Mouse (Mus musculus) layer of hippocampus, postnatal 14 days (tissue): ENCODE results near the gene Rusc1. TPM values are rescaled to one million over a fixed set of nuclear protein-coding genes. Genes with fewer than 3 reads are reported as not detected.

Experiments used
- DNase-seq, 2 experiments: peaks; one replicate each; pipeline ENCODE4 v3.0.0; 2021 to 2022; ENCODE audit warnings: low spot score in 2 of 2, mixed read lengths in 1 of 2
- long read RNA-seq, 2 experiments: library from polyadenylated mRNA; stranded (forward); transcript quantifications; one replicate each; pipeline ENCODE4 v2.0.0; 2021
- total RNA-seq, 2 experiments: library from RNA; stranded (reverse); gene quantifications; 2 replicates each; pipeline ENCODE4 v1.2.3; 2021

The Rusc1 gene
- 100 to 1,000 TPM; 150 to 157 TPM for total RNA-seq
- long read RNA-seq, experiment 1, transcript Rusc1-201 (10 exons, 3,316 nt), result major isoform, 73 of 143 reads
- long read RNA-seq, experiment 1, partial matches to known transcripts, result 61 of 143 reads
- long read RNA-seq, experiment 1, other reads (novel, unspliced or antisense), result 5 of 143 reads
- long read RNA-seq, experiment 2, transcript Rusc1-202 (11 exons, 3,706 nt), result minor isoform, 5 of 164 reads
- long read RNA-seq, experiment 2, transcript Rusc1-201 (10 exons, 3,316 nt), result major isoform, 76 of 164 reads
- long read RNA-seq, experiment 2, partial matches to known transcripts, result 72 of 164 reads
- long read RNA-seq, experiment 2, other reads (novel, unspliced or antisense), result 10 of 164 reads

DNA sequence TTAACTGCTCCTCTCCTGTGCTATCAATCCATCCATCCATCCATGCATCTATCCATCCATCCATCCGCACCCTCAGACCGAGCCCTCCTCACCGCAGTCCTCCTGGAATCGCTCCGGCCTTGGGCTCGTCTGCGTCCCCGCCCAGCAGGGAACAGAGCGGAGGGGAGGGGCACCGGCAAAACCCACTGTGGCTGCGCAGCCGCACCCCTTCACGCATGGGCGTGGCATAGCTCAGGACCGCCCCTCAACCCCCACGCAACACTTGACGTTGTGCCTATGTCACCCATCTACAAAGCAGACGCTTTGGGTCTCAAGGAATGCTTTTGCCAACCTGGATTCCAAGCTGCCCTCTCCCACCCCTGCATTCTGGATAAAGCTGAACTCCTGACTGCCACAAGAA, at the start of gene Rusc1:
Rusc1 (minus strand) TSS at position 137 of the 400 bp plus-strand sequence.
- peak; percentile 91 to 94 for DNase-seq

DNA sequence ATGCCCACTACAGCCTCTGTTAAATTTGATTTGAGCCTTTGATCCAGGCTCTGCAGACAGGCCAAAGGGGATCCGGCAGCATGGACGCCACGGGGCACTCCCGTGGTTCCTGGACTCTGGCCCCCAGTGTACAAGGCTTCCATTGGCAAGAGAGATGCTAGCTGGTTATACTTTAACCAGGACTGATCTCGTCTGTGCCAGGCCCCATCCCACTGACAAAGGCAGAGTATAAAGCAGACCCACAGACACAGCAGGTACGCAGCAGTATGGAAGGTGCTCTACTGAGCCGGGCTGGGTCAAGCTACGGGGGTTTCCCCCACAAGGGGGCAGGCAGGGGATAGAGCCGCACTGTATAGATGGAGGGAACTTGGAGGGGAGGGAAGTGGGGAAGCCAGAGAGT, 43.3 kb upstream of the Rusc1 start:
- no peak for DNase-seq

DNA sequence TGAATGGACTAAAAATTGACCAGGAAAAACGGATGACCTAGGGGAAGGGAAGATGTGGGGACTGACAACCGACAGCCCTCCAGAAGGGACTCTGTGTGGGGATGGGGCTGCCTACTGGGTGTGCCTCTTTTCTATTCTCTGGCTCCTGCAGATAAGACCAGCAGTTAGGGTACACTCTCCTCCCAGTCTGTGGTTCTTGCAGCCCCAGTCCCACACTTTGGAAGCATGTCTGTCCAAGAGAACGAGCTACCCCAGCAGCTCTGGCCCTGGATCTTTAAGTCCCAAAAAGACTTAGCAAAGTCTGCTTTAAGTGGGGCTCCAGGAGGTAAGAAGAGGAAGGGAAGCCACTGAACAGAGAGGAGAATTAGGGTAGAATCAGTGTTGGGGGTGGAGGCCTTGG, 42.8 kb upstream of the Rusc1 start, which contains the start of gene Pklr:
Pklr (plus strand) TSS at position 185 of the 400 bp plus-strand sequence.
- DNase-seq, result no peak

DNA sequence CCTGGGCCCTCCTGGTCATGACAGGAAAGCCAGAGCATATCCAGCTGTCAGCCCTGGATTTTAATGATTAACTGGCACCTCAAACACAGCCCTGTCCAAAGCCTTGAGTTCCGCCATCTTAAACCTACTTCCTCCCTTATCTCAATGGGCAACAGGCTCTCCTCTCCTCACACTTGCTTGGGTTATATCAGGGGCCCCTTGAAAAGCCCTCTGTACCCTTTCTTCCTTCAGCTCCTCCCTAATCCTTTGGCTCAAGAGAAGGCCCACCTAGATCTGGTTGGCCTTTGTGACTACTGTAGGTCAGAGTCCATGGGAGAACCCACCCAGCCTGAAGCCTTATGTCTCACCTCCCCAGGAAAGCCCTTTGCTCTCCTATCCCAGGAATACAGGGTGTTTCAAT, 40.6 kb upstream of the Rusc1 start:
- DNase-seq, result no peak

DNA sequence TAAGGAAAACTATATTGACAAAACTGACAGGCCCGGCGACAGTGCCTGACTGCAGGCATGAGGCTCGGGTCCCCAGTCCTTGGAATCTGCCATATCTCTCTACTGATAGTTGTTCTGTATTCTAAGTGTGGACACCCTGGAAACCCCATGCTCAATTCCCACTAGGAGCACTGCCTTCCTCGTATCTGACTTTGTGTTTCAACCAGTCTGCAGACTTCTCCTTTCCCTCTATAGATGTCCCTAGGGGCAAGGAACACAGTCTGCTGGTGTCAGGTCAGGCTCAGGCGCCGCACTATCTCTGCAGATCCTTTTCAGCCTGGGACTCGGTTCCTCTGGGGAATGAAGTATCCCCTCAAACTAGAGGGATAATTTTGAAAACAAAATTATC, 39.9 kb upstream of the Rusc1 start:
- no peak for DNase-seq

DNA sequence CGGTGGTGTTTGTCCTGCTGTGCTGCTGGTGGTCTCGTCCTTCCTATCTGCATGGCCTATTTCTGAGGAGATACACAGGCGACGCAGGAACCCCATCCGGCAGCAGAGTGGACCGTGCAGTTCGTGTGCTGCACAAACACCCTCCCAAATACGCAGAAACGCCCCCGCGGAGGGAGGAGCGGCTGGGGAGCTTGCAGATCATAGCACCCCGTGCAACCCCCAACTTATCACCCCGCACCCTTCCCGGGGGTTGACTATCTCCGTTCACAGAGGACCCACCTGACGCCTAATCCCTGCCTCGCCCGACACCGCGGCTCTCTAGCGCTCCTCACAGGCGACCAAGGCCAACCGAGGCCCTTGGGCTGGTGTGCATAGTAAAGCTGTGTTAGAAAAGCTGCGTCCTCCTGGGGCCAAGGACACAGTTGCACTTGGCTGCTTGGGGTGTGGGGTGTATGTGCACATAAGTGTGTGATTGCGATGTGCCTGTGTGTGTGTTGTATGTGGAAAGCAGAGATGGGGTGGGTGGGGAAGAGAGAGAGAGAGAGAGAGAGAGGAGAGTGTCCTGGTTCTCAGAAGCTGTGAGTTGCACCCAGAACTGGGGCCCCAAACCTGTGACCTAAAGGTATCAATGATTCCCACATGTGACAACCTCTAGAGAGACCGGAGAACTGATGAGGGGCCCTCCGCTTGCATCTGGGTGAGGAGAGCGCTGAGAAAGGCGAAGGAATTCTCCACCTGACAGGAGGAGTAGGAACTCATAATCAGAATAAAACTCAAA, 39.4 kb upstream of the Rusc1 start:
- DNase-seq, result peak; percentile 38 to 57

DNA sequence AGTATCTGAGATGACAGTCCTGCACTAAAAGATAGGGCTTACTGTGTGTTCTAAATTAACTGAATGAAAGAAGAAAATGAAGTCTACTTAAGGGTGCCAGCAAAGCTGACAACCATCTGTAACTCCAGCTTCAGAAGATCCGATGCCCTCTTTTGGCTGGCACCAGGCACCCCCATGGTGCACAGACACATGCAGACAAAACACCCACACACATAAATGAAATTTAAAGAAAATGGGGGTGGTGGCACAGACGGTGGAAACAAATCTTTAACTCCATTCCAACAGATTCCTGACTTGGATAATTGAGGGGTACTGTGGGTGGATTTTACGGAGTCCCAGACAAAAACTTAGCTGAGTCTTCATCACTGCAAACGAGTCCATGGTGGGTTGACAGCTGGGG, 38.7 kb upstream of the Rusc1 start:
- peak; percentile 24 to 61 for DNase-seq

DNA sequence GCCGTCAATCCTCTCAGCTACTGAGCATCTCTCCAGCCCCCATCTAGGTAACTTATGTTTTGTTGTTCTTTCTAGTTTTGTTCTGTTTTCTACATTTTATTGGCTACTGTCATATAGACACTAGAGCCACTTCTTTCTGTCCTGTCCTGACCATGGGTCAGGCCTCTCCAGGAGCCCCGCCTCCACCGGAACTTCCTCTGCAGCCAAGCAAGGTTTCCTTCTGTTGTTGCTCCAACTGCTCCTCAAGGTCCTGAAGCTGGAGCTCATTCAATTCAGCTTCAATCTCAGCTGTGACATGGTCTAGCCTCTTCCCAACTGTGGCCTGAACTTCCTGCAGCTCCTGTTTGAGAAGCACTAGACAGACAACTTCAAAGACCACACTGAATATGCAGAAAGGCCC, 36.8 kb upstream of the Rusc1 start:
- no peak for DNase-seq

DNA sequence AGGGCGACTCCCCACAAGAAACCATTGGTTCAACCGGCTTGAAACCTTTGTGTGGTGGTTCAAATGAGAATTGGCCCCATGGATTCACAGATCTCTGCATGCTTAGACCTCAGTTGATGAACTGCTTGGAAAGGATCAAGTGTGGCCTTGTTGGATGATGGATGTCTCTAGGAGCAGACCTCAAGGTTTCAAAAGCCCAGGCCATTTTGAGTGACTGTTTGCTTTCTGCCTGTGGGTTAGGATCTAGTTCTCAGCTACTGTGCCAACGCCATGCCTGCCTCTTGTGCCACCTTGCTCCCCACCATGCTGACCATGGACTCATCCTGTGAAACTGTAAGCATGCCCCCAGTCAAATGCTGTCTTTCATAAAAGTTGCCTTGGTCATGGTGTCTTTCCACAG, 32.9 kb upstream of the Rusc1 start:
- no peak for DNase-seq

DNA sequence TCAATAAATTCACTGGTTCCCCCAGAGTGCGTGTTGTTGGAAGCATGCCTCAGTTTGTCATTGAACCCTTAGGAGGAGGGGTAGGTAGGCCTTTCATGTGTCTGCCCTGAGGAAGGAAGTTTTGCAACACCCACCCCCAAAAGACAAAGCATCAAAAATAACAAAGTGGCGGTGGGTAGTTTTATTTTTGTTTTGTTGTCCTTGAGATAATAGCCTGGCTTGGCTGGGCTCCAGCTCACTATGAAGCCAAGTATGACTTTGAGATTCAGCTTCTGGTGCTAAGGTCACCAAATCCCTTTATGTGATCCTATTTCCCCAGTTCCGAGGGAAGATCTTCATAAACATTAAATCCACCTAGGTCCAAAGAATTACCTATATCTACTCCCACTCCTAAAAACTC, 31.1 kb upstream of the Rusc1 start:
- no peak for DNase-seq

DNA sequence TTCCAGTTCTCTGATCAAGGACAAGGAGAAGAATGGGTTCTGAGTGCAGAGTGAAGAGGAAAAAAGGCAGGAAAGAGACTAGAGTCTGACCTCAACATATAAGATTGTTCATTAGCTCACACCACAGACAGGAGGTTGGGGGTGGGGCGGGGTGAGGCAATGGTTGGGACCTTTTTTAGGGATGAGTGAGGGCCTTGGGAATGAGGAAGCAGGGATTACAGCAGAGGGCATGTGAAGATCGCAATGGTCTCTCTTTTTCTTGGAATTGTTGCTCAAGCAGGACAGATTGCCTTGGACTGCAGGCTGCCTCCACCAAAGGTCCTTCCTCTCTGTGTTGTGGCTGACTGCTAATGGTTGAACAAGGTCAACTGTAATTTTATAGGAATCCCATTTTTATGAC, 30.2 kb upstream of the Rusc1 start:
- DNase-seq, result no peak

DNA sequence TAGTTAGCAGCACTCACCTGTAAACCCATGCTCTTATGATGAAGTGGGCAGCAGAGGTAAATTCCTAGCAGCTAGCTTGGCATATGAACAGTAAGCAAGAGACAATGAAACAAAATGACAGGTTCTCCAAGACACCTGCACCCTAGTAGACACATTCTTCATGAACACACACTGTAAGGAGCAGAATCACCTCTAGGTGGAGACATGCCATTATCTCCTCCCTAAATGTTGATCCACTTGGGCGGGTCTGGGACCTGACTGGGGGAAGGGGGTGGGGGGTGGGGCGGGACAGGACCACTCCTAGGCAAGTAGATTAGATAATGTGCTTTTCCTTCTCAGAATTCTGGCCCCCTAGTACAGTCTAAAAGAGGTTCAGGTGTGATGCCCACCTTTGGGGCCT, 22.4 kb upstream of the Rusc1 start:
- DNase-seq, result no peak

DNA sequence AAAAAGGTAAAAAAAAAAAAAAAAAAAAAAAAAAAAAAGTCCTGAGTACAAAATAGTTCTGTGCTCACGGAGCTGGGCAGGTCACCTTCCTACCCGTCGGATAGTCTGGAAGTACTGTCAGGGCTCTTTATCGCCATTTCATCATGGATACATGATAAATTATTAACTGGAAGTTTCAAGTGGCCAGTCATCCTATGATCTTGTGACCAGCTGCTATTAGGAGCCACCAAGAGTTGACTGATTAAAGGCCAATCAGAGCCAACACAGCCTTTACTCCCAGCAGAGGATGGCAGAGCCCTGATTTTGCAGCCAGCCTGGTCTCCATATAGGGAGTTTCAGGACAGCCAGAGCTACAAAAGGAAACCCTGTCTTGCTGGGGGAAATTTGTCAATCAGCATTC, 19.9 kb upstream of the Rusc1 start:
- DNase-seq, result no peak

DNA sequence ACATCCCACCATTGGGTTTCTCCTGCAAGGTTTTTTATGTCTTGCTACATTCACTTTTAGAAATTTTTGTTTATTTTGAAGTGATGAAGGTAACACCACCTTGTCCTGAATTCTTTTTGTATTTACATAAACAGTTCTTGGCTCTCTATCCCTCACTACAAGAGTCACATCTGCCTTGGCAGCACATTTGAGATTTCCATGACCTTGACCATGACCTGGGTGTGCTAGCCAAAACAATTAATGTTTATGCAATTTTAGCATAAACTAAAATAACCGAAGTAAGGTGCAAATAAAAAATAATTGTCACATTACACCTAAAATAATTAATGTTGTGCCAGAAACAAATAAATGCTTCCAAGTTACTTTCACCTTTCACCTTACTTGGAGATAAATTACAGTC, 15.0 kb upstream of the Rusc1 start:
- DNase-seq, result no peak

DNA sequence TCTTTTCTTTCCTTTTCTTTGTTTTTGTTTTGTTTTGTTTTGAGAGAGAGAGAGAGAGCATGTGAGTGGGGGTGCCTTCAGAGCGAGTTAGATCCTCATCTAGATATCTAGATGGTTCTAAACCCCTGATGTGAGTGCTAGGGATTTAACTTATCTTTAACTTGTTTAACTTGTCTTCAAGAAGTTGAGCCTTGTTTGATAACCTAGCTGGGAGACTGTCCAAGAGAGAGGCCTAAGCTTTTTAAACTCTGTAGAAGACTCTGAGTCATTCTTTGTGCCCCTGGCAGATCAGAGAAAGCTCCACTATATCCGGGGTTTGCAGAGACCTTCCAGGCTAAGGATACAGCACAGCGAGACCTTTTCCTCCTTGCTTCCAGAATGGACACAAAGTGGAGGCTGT, 14.4 kb upstream of the Rusc1 start:
- DNase-seq, result no peak

DNA sequence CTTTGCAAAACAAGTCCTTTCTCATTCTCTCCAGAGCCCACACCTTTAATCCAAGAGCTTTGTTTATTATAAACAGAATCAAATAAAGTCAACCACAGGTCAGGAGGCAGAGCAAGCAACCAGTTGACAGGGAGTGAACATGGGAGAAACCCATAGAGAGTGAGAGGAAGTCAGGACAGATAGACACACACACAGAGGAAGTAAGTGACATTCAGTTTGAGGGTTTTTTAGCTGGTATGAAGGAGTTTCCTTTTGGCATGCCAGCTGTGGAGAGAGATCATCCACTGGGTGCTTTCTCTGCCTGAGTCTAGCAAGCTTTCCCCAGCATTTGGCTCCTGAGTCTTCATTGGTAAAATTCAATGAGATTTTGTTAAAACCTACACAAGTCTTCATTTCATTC, 13.8 kb upstream of the Rusc1 start:
- DNase-seq, result no peak

DNA sequence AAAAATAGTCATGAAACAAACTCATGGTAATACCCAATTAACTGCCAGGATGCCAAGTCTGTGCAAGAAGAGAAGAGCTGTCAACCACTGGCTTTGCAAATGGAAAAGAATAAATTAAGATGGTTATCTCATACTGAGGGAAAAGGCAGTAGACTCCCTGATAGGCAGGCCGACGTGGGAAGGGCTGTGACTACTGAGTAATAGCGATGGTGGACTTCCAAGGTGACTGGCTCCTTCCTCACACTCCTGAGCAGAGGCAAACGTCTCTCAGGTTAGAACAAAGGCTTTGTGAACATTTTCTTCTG, 10.1 kb upstream of the Rusc1 start:
- DNase-seq, result no peak

DNA sequence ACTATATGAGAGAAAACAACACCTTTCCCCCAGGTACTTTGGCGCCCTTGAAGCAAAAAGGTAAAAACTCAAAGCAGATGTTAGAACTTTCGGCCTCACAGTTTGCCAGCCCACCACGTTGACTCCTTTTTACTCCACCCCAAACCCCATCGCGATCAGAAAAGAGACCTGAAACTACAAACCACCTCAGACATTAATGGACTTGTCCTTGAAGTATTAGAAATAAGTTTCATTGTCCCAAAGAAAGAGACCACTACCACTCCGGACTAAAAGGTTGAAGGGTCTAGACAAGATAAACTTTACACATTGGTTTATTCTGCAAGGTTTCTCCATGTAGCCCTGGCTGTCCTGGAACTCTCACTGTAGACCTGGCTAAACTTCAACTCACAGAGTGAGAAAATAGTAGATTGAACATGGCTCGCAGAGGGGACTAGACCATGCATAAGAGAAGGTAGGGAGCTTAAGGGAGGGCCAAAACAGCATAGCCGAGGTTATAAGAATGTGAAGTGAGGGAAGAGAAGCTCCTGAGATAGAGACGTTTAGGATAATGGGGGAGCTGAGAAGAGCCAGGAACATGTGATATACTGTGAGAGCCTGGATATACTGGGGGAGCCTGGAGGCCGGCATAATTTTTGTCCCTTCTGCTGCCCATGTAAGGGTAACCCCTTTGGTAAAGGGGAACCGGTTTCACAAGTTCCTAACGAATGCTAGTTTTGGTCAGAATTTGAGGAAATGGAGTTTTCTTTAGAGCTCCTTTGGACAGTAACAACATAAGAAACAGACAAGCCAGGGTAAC, 9.6 kb upstream of the Rusc1 start:
- DNase-seq, result no peak

DNA sequence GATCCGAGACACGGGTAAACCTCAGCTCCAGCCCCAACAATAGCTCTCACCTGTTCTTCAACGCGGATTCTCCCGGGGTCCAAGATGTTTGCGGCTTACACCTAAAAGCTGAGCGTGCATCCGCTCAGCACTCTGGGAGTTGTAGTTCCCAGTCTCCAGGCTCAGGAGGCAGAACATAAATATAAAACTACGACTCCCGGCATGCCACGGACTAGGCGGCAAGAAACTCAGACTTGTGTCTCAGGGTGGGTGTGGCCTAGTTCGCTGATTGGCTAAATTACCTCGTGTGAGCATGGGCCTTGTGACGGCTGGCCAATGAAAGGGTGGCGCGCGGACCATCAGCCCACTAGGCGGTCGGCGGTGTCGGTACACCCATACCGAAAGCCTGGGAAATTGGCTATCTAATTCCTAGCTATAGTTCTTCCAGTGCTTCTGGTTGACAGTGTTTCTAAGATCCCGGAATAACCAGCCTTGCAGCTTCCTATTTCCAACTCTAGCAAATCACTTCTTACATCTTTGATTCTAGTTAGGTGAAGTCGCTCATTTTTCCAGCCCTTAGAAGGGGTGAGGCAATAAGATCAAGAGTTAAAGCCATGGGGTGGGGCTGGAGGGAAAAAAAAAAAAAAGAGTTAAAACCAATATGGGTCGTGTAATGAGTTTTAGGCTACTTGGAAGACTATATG, 8.8 kb upstream of the Rusc1 start, which contains the start of gene Fdps:
Fdps (minus strand) TSS at position 148 of the 683 bp plus-strand sequence.
- DNase-seq, result peak; percentile 91 to 99

DNA sequence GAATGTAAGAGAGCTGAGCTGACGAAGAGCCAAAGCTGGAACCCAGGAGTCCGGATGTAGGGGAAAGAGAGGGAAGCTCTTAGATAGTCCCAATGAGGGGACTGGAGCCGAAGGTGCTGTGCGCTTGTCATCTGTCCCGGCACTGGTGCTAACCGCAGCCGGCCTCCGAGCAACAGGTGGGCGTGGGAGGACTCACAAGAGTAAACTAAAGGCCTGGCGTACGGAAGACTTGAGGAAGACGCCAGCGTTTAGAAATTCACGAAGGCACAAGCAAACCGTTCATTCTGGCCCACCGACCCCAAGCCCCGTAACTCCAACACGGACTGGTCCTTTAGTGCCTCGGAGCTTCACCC, 8.3 kb upstream of the Rusc1 start:
- peak in 1 of 2 experiments; percentile 57 for DNase-seq

DNA sequence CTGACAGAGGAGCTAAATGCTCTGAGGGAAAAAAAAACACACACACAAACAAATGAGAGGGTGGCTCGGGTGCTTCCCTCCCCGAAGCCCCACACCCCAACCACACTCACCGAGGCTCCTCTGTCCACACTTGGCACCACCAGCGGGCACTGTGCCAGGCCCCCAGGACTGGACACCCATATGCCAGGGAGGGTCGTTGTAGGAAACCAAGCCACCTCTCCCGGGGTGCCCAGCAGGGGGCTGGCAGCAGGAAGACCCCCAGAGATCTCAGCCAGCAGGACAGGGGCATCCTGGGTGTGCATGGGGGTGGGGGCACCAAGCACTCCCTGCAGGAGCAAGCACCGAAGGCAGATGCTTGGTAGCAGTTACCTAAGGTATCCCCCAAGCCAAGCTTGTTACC, 7.7 kb upstream of the Rusc1 start, which contains the start of gene Gm43738:
Gm43738 (minus strand) TSS at position 289 of the 400 bp plus-strand sequence.
- no peak for DNase-seq
